Mouse (Mus musculus) neural tube, embryonic 13.5 days (tissue): Measurements from ENCODE around the gene Zbtb18. TPM values are rescaled to one million over a fixed set of nuclear protein-coding genes. Genes with fewer than 3 reads are reported as not detected.
A peak's percentile ranks its signal among the peaks of the same experiment; 100 is the strongest.

Experiments
- ATAC-seq: fragments of 200-750 bp; cut with Nextera tagmentation; 2 replicates; pipeline ENCODE4 v1.8.0; 2017; ENCODE audit warnings: low read depth, mild to moderate bottlenecking, moderate TSS enrichment, moderate library complexity
- H3K27ac ChIP-seq: fragments of 300-500 bp; sonication (generic); replicated peaks from 2 replicates; pipeline ENCODE4 v1.5.1; 2015; ENCODE audit warnings: moderate library complexity, mild to moderate bottlenecking, inconsistent platforms
- H3K27me3 ChIP-seq: fragments of 300-500 bp; sonication (generic); 2 replicates; pipeline ENCODE4 v1.6.1; 2015; ENCODE audit warnings: mild to moderate bottlenecking, inconsistent platforms
- H3K36me3 ChIP-seq: fragments of 300-500 bp; sonication (generic); 2 replicates; pipeline ENCODE4 v1.6.1; 2015; ENCODE audit warnings: mild to moderate bottlenecking, inconsistent platforms
- H3K4me1 ChIP-seq: fragments of 300-500 bp; sonication (generic); replicated peaks from 2 replicates; pipeline ENCODE4 v1.6.1; 2015; ENCODE audit warnings: inconsistent platforms
- H3K4me2 ChIP-seq: fragments of 300-500 bp; sonication (generic); 2 replicates; pipeline ENCODE4 v1.6.1; 2015; ENCODE audit warnings: inconsistent platforms, mild to moderate bottlenecking, moderate library complexity
- H3K4me3 ChIP-seq: fragments of 300-500 bp; sonication (generic); 2 replicates; pipeline ENCODE4 v1.5.1; 2015; ENCODE audit warnings: mild to moderate bottlenecking, inconsistent platforms
- H3K9ac ChIP-seq: fragments of 300-500 bp; sonication (generic); 2 replicates; pipeline ENCODE4 v1.6.1; 2015; ENCODE audit warnings: moderate library complexity, mild to moderate bottlenecking, inconsistent platforms
- H3K9me3 ChIP-seq: fragments of 300-500 bp; sonication (generic); 2 replicates; pipeline ENCODE4 v1.6.1; 2016; ENCODE audit warnings: inconsistent platforms
- WGBS: fragments of 180-500 bp; shearing (Covaris S2); methylation state at CpG from one replicate; pipeline ENCODE4 v1.1.7; 2015; 5-methylcytosine and 5-hydroxymethylcytosine counted together
- polyA plus RNA-seq: library from polyadenylated mRNA; unstranded; fragments of >200 nt; fragmentation: Nextera tagmentation; extraction: Ambion mirVana; gene quantifications from 2 replicates; pipeline ENCODE4 v1.2.1, GENCODE M21; 2015

Gene Zbtb18
- polyA plus RNA-seq, 1 experiment from 2014 or later, result 5.9 TPM

- no peak overlapping the region for H3K4me2 ChIP-seq
- no peak for ATAC-seq
- H3K27me3 ChIP-seq, result no peaks in the 10 kb centered on the region
- H3K9me3 ChIP-seq, result no peaks in the 10 kb centered on the region
- no peak overlapping the region for H3K4me3 ChIP-seq
- H3K27ac ChIP-seq, result no peak overlapping the region
- H3K36me3 ChIP-seq, result no peaks in the 10 kb centered on the region
- H3K9ac ChIP-seq, result no peak overlapping the region
- 30% methylated on average over 4 of the region's 4 CpGs for WGBS
- H3K4me1 ChIP-seq, result peaks cover 14% of the 10 kb centered on the region
These were observed 48.7 kb downstream of the Zbtb18 start for GRCm38 (mm10) chr1:177490808-177491207.

GRCm38 (mm10) chr1:177491280-177491679, 49.1 kb downstream of the Zbtb18 start:
- Histone ChIP-seq H3K27ac (no peak overlapping the region), H3K36me3 (no peaks in the 10 kb centered on the region), H3K9me3 (no peaks in the 10 kb centered on the region), H3K4me2 (no peak overlapping the region), H3K4me1 (peaks cover 14% of the 10 kb centered on the region), H3K9ac (no peak overlapping the region), H3K4me3 (no peak overlapping the region), H3K27me3 (no peaks in the 10 kb centered on the region)
- ATAC-seq, result no peak
- 77% methylated on average over 8 of the region's 8 CpGs for WGBS

DNA sequence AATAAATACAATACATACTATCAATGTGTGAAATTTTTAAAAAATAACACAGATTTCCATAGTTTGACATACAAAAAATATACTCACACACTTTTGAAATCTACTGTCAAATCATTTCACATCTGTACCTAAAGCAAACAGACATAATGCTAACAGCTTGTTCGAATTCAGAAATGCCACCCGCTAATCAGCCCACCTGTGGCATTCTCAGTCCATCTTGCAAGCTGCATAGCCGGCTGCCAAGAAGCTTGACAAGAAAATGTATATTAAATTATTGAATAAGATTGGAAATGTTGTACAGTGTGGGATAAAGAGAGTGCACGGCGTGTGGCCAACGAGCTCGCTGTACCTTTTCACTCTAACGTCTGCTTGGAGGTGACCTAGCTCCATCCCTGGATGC, 52.2 kb downstream of the Zbtb18 start:
- no peak for ATAC-seq
- WGBS, result 81% methylated on average over 8 of the region's 8 CpGs
- Histone ChIP-seq H3K36me3 (no peaks in the 10 kb centered on the region), H3K4me1 (peaks cover 14% of the 10 kb centered on the region), H3K27me3 (no peaks in the 10 kb centered on the region), H3K4me3 (no peak overlapping the region), H3K27ac (no peak overlapping the region), H3K9ac (no peak overlapping the region), H3K4me2 (no peak overlapping the region), H3K9me3 (no peaks in the 10 kb centered on the region)

- WGBS, result 21% methylated on average over 9 of the region's 9 CpGs
- H3K4me2 ChIP-seq, result peak overlapping the region; percentile 22
- peaks cover 14% of the 10 kb centered on the region for H3K4me1 ChIP-seq
- H3K36me3 ChIP-seq, result no peaks in the 10 kb centered on the region
- ATAC-seq, result peak; percentile 59
- no peak overlapping the region for H3K9ac ChIP-seq
- H3K9me3 ChIP-seq, result no peaks in the 10 kb centered on the region
- H3K4me3 ChIP-seq, result no peak overlapping the region
- H3K27me3 ChIP-seq, result no peaks in the 10 kb centered on the region
- H3K27ac ChIP-seq, result no peak overlapping the region
These were observed 52.9 kb downstream of the Zbtb18 start for GRCm38 (mm10) chr1:177494913-177495542.

Other genes starting within 250 kb of the Zbtb18 start
- 19.6 and 20.0 TPM in 2 replicates for gene Akt3, start 184.1 kb upstream of the Zbtb18 start, polyA plus RNA-seq